Comparison of ENCODE assay signal across 21 mouse cellular contexts in the genomic region with DNA sequence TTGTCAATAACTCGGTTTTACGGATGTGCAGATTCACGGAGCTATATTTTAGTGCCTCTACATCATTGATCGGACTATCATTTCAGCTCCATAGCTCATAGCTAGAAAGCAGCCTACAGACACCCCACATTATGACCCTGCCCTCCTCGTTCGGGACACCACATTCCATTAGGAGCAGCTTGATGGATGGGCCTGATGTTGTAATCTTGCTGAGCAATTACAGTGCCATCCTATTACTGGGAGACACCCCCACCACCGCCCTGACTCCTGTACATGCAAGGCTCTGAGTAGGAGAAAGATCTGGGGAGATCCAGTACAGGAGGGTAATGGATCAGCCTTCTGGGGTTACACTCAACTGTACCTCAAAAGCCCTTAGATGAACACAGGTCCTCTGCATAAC.
DNase-seq lines count a peak whose midpoint lies in the region; ATAC-seq lines count a peak whose summit lies in the region.
"Had no signal": no experiment of that assay in that cellular context is flagged by ENCODE, and none has a peak within 500 bp of the region (broad histone marks: within the 10 kb centered on the region; RNA-seq: fewer than 3 reads in every experiment).

No protein-coding gene starts in this region.

- H3K27me3 ChIP-seq in hindbrain, embryonic 13.5 days, result 0 out of 2 replicates have a peak, but pooled peaks cover 4% of the 10 kb centered on the region
- peaks cover 2% of the 10 kb centered on the region; the same call in 1 of the 2 replicates for H3K27me3 ChIP-seq in hindbrain, embryonic 11.5 days (ENCODE audit: control insufficient read depth, insufficient read depth, low read length)
- no peaks in the 10 kb centered on the region for H3K27me3 ChIP-seq in neural tube, embryonic 14.5 days (ENCODE audit: control insufficient read depth, insufficient read depth, low read length)
- no peaks in the 10 kb centered on the region for H3K27me3 ChIP-seq in neural tube, embryonic 15.5 days (replicated peaks)
- H3K27me3 ChIP-seq in liver, embryonic 11.5 days (replicated peaks; ENCODE audit: control insufficient read depth, insufficient read depth, low read length), result peaks cover 3% of the 10 kb centered on the region; the same call in 1 of the 2 replicates
- peaks cover 14% of the 10 kb centered on the region; the same call in 1 of the 2 replicates for H3K27me3 ChIP-seq in midbrain, embryonic 10.5 days (ENCODE audit: low read depth, poor library complexity, severe bottlenecking)
- H3K27me3 ChIP-seq: CH12.LX; embryonic facial prominence, embryonic 12.5 days; intestine, embryonic 15.5 days had no signal

- ATAC-seq in hindbrain, embryonic 13.5 days (ENCODE audit: low FRiP score), result peak; percentile 36; the same call in 1 of the 2 replicates
- no peak for ATAC-seq in hindbrain, embryonic 11.5 days (ENCODE audit: low FRiP score)
- ATAC-seq in neural tube, embryonic 14.5 days (ENCODE audit: low read depth), result 0 out of 2 replicates have a peak, but pooled peaks have one; percentile 61
- no peak for ATAC-seq in neural tube, embryonic 15.5 days (ENCODE audit: low FRiP score)
- ATAC-seq in liver, embryonic 11.5 days (replicated peaks; ENCODE audit: low FRiP score), result no peak
- ATAC-seq: forebrain, postnatal 0 days; intestine, embryonic 15.5 days had no signal

- WGBS in hindbrain, embryonic 13.5 days, result 69% methylated on average over 7 of the region's 7 CpGs
- 78% methylated on average over 7 of the region's 7 CpGs for WGBS in hindbrain, embryonic 11.5 days
- WGBS in neural tube, embryonic 14.5 days, result 56% methylated on average over 7 of the region's 7 CpGs
- WGBS in neural tube, embryonic 15.5 days, result 64% methylated on average over 7 of the region's 7 CpGs
- 77% methylated on average over 7 of the region's 7 CpGs for WGBS in liver, embryonic 11.5 days
- 90% methylated on average over 7 of the region's 7 CpGs for WGBS in midbrain, embryonic 10.5 days

- no peak overlapping the region for H3K9ac ChIP-seq in hindbrain, embryonic 13.5 days
- no peak overlapping the region for H3K9ac ChIP-seq in hindbrain, embryonic 11.5 days (ENCODE audit: low read depth, low read length)
- H3K9ac ChIP-seq in neural tube, embryonic 14.5 days (replicated peaks; ENCODE audit: low read depth, low read length), result no peak overlapping the region
- H3K9ac ChIP-seq in neural tube, embryonic 15.5 days (replicated peaks), result no peak overlapping the region
- H3K9ac ChIP-seq in liver, embryonic 11.5 days (ENCODE audit: low read depth, low read length), result no peak overlapping the region
- H3K9ac ChIP-seq: embryonic facial prominence, embryonic 12.5 days; forebrain, postnatal 0 days; heart, embryonic 13.5 days; hindbrain, embryonic 14.5 days; intestine, embryonic 15.5 days had no signal

- H3K27ac ChIP-seq in hindbrain, embryonic 13.5 days, result no peak overlapping the region
- no peak overlapping the region for H3K27ac ChIP-seq in hindbrain, embryonic 11.5 days (ENCODE audit: low read depth, low read length)
- 0 out of 2 replicates have a peak overlapping the region, but pooled peaks have one; percentile 3 for H3K27ac ChIP-seq in neural tube, embryonic 14.5 days (ENCODE audit: low read depth, low read length)
- no peak overlapping the region for H3K27ac ChIP-seq in neural tube, embryonic 15.5 days (replicated peaks)
- no peak overlapping the region for H3K27ac ChIP-seq in liver, embryonic 11.5 days (ENCODE audit: low read depth, low read length)
- H3K27ac ChIP-seq in midbrain, embryonic 10.5 days (replicated peaks), result no peak overlapping the region
- H3K27ac ChIP-seq: embryonic facial prominence, embryonic 12.5 days; heart, embryonic 13.5 days; hindbrain, embryonic 14.5 days; intestine, embryonic 15.5 days had no signal

- no peaks in the 10 kb centered on the region for H3K9me3 ChIP-seq in hindbrain, embryonic 13.5 days
- H3K9me3 ChIP-seq in hindbrain, embryonic 11.5 days (ENCODE audit: control insufficient read depth, low read length), result no peaks in the 10 kb centered on the region
- no peaks in the 10 kb centered on the region for H3K9me3 ChIP-seq in neural tube, embryonic 14.5 days (ENCODE audit: control insufficient read depth, low read length)
- no peaks in the 10 kb centered on the region for H3K9me3 ChIP-seq in neural tube, embryonic 15.5 days (replicated peaks)
- no peaks in the 10 kb centered on the region for H3K9me3 ChIP-seq in liver, embryonic 11.5 days (ENCODE audit: control insufficient read depth, low read length)
- H3K9me3 ChIP-seq in midbrain, embryonic 10.5 days (replicated peaks), result no peaks in the 10 kb centered on the region
- H3K9me3 ChIP-seq: embryonic facial prominence, embryonic 12.5 days; heart, embryonic 13.5 days; intestine, embryonic 15.5 days had no signal

- peaks cover 3% of the 10 kb centered on the region; the same call in 1 of the 2 replicates for H3K4me1 ChIP-seq in hindbrain, embryonic 13.5 days (replicated peaks)
- H3K4me1 ChIP-seq in hindbrain, embryonic 11.5 days (replicated peaks; ENCODE audit: control insufficient read depth, insufficient read depth, low read length), result no peaks in the 10 kb centered on the region
- 0 out of 2 replicates have a peak, but pooled peaks cover 2% of the 10 kb centered on the region for H3K4me1 ChIP-seq in neural tube, embryonic 14.5 days (ENCODE audit: control insufficient read depth, insufficient read depth, low read length)
- H3K4me1 ChIP-seq in neural tube, embryonic 15.5 days, result peaks cover 3% of the 10 kb centered on the region
- peaks cover 16% of the 10 kb centered on the region for H3K4me1 ChIP-seq in liver, embryonic 11.5 days (replicated peaks; ENCODE audit: control insufficient read depth, insufficient read depth, low read length)
- H3K4me1 ChIP-seq in midbrain, embryonic 10.5 days, result no peaks in the 10 kb centered on the region
- H3K4me1 ChIP-seq: intestine, embryonic 15.5 days had no signal

- H3K4me2 ChIP-seq in hindbrain, embryonic 13.5 days, result no peak overlapping the region
- no peak overlapping the region for H3K4me2 ChIP-seq in hindbrain, embryonic 11.5 days (replicated peaks; ENCODE audit: low read depth, low read length)
- H3K4me2 ChIP-seq in neural tube, embryonic 14.5 days (ENCODE audit: low read depth, low read length), result no peak overlapping the region
- H3K4me2 ChIP-seq in neural tube, embryonic 15.5 days, result no peak overlapping the region
- no peak overlapping the region for H3K4me2 ChIP-seq in liver, embryonic 11.5 days
- H3K4me2 ChIP-seq: embryonic facial prominence, embryonic 12.5 days; heart, embryonic 13.5 days; hindbrain, embryonic 14.5 days; intestine, embryonic 15.5 days had no signal

- H3K4me3 ChIP-seq in hindbrain, embryonic 13.5 days, result no peak overlapping the region
- no peak overlapping the region for H3K4me3 ChIP-seq in hindbrain, embryonic 11.5 days (ENCODE audit: low read depth, low read length)
- no peak overlapping the region for H3K4me3 ChIP-seq in neural tube, embryonic 14.5 days (ENCODE audit: low read depth, low read length)
- no peak overlapping the region for H3K4me3 ChIP-seq in neural tube, embryonic 15.5 days (replicated peaks)
- H3K4me3 ChIP-seq in liver, embryonic 11.5 days (ENCODE audit: low read depth, low read length), result no peak overlapping the region
- H3K4me3 ChIP-seq in midbrain, embryonic 10.5 days, result no peak overlapping the region
- H3K4me3 ChIP-seq: embryonic facial prominence, embryonic 12.5 days; heart, embryonic 13.5 days; intestine, embryonic 15.5 days had no signal

- no peaks in the 10 kb centered on the region for H3K36me3 ChIP-seq in hindbrain, embryonic 13.5 days
- no peaks in the 10 kb centered on the region for H3K36me3 ChIP-seq in hindbrain, embryonic 11.5 days (ENCODE audit: control insufficient read depth, insufficient read depth, low read length)
- H3K36me3 ChIP-seq in neural tube, embryonic 14.5 days (ENCODE audit: control insufficient read depth, insufficient read depth, low read length), result no peaks in the 10 kb centered on the region
- H3K36me3 ChIP-seq in neural tube, embryonic 15.5 days, result no peaks in the 10 kb centered on the region
- H3K36me3 ChIP-seq in liver, embryonic 11.5 days (ENCODE audit: control insufficient read depth, insufficient read depth, low read length), result no peaks in the 10 kb centered on the region
- H3K36me3 ChIP-seq in midbrain, embryonic 10.5 days, result no peaks in the 10 kb centered on the region
- H3K36me3 ChIP-seq: embryonic facial prominence, embryonic 12.5 days; heart, embryonic 13.5 days; intestine, embryonic 15.5 days had no signal

- DNase-seq in hindbrain, embryonic 11.5 days (ENCODE audit: low spot score), result no peak
- DNase-seq in adrenal gland, adult 8-10 months, result peak; percentile 60
- DNase-seq in adrenal gland, postnatal 36 days, result peak; percentile 68 to 77
- DNase-seq in liver, embryonic 11.5 days (ENCODE audit: low spot score), result no peak
- DNase-seq in midbrain, embryonic 10.5 days (ENCODE audit: low spot score), result no peak
- DNase-seq: cerebellum, adult 11 months; cerebellum, adult 8-10 months; cerebellum, postnatal 14 days; forebrain, postnatal 0 days; gastrocnemius, postnatal 14 days; heart, adult 11 months; heart, postnatal 36 days; kidney, adult 18-20 months had no signal

Comparison
In these comparisons a context has a peak if more than half of its experiments do, and no peak if none do; other contexts are left out.
1. ATAC-seq: peak in hindbrain, embryonic 13.5 days (single experiment) and neural tube, embryonic 14.5 days (single experiment); none in hindbrain, embryonic 11.5 days (single experiment), neural tube, embryonic 15.5 days (single experiment) and liver, embryonic 11.5 days (single experiment).
2. DNase-seq: peak in adrenal gland, adult 8-10 months (single experiment) and adrenal gland, postnatal 36 days (2 of 2); none in hindbrain, embryonic 11.5 days (single experiment), liver, embryonic 11.5 days (single experiment) and midbrain, embryonic 10.5 days (single experiment).